Mouse (Mus musculus) forebrain, embryonic 16.5 days (tissue): ENCODE results near the gene Hp. TPM values are rescaled to one million over a fixed set of nuclear protein-coding genes. Genes with fewer than 3 reads are reported as not detected.

Experiments used
- ATAC-seq: fragments of 200-750 bp; cut with Nextera tagmentation; 2 replicates; pipeline ENCODE4 v1.8.0; 2017; ENCODE audit warnings: mild to moderate bottlenecking, moderate library complexity
- H3K27ac ChIP-seq: fragments of 300-500 bp; sonication (generic); 2 replicates; pipeline ENCODE4 v1.5.1; 2014; ENCODE audit warnings: low read length, control low read depth
- H3K27me3 ChIP-seq: fragments of 300-500 bp; sonication (generic); replicated peaks from 2 replicates; pipeline ENCODE4 v1.6.1; 2014; ENCODE audit warnings: low read length; ENCODE audit not compliant: control insufficient read depth, insufficient read depth
- H3K36me3 ChIP-seq: fragments of 300-500 bp; sonication (generic); 2 replicates; pipeline ENCODE4 v1.6.1; 2014; ENCODE audit not compliant: control insufficient read depth, insufficient read depth
- H3K4me1 ChIP-seq: fragments of 300-500 bp; sonication (generic); replicated peaks from 2 replicates; pipeline ENCODE4 v1.6.1; 2014; ENCODE audit warnings: low read length; ENCODE audit not compliant: control insufficient read depth, insufficient read depth
- H3K4me2 ChIP-seq: fragments of 300-500 bp; sonication (generic); 2 replicates; pipeline ENCODE4 v1.6.1; 2014; ENCODE audit warnings: mild to moderate bottlenecking, low read length, control low read depth
- H3K4me3 ChIP-seq: fragments of 300-500 bp; sonication (generic); replicated peaks from 2 replicates; pipeline ENCODE4 v1.5.1; 2014; ENCODE audit warnings: mild to moderate bottlenecking, low read length, control low read depth
- H3K9ac ChIP-seq: fragments of 300-500 bp; sonication (generic); replicated peaks from 2 replicates; pipeline ENCODE4 v1.6.1; 2014; ENCODE audit warnings: low read depth, low read length, control low read depth
- H3K9me3 ChIP-seq: fragments of 300-500 bp; sonication (generic); 2 replicates; pipeline ENCODE4 v1.6.1; 2016; ENCODE audit warnings: low read length; ENCODE audit not compliant: control insufficient read depth
- WGBS: fragments of 180-500 bp; shearing (Covaris S2); extraction: QIAGEN DNeasy Blood & Tissue Kit; methylation state at CpG from one replicate; pipeline ENCODE4 v1.1.7; 2014; 5-methylcytosine and 5-hydroxymethylcytosine counted together
- polyA plus RNA-seq: library from polyadenylated mRNA; unstranded; fragments of >200 nt; fragmentation: Nextera tagmentation; extraction: Ambion mirVana; gene quantifications from 2 replicates; pipeline ENCODE4 v1.2.1, GENCODE M21; 2015

Gene Hp
- 0.20 and 0.30 TPM in 2 replicates for polyA plus RNA-seq

GRCm38 (mm10) chr8:109578900-109579301 is at the start of gene Hp:
Hp (minus strand) TSS chr8:109579172.
- Histone ChIP-seq H3K4me1 (no peaks in the 10 kb centered on the region), H3K27ac (no peak within 1 kb of the TSS), H3K27me3 (no peaks in the 10 kb centered on the region), H3K4me2 (no peak within 1 kb of the TSS), H3K9ac (no peak within 1 kb of the TSS), H3K9me3 (peaks cover 2% of the 10 kb centered on the region; the same call in 1 of the 2 replicates), H3K36me3 (no peaks in the 10 kb centered on the region), H3K4me3 (no peak within 1 kb of the TSS)
- no peak for ATAC-seq
- WGBS, result 74% methylated on average over 8 of the region's 8 CpGs

GRCm38 (mm10) chr8:109628638-109629037 is 49.7 kb upstream of the Hp start:
- no peak overlapping the region for H3K9ac ChIP-seq
- no peak for ATAC-seq
- H3K9me3 ChIP-seq, result peaks cover 2% of the 10 kb centered on the region; the same call in 1 of the 2 replicates
- H3K27me3 ChIP-seq, result no peaks in the 10 kb centered on the region
- H3K27ac ChIP-seq, result no peak overlapping the region
- no peaks in the 10 kb centered on the region for H3K36me3 ChIP-seq
- no peak overlapping the region for H3K4me3 ChIP-seq
- WGBS, result 66% methylated on average over 6 of the region's 6 CpGs
- no peak overlapping the region for H3K4me2 ChIP-seq
- no peaks in the 10 kb centered on the region for H3K4me1 ChIP-seq

- Histone ChIP-seq H3K4me3 (no peak overlapping the region), H3K27ac (no peak overlapping the region), H3K9ac (no peak overlapping the region), H3K27me3 (no peaks in the 10 kb centered on the region), H3K4me2 (no peak overlapping the region), H3K9me3 (no peaks in the 10 kb centered on the region), H3K4me1 (no peaks in the 10 kb centered on the region), H3K36me3 (no peaks in the 10 kb centered on the region)
- ATAC-seq, result no peak
- 96% methylated on average over 3 of the region's 3 CpGs for WGBS
These were observed 36.6 kb upstream of the Hp start for GRCm38 (mm10) chr8:109615569-109615968.

- no peak for ATAC-seq
- Histone ChIP-seq H3K36me3 (no peaks in the 10 kb centered on the region), H3K27me3 (no peaks in the 10 kb centered on the region), H3K9me3 (no peaks in the 10 kb centered on the region), H3K4me1 (no peaks in the 10 kb centered on the region), H3K4me3 (no peak within 1 kb of the TSS), H3K9ac (no peak within 1 kb of the TSS), H3K27ac (no peak within 1 kb of the TSS), H3K4me2 (no peak within 1 kb of the TSS)
- WGBS, result 64% methylated on average over 27 of the region's 27 CpGs
These were observed 35.6 kb upstream of the Hp start, which contains the start of gene Pkd1l3 for GRCm38 (mm10) chr8:109614243-109615210. Pkd1l3 (plus strand) TSS chr8:109614517.

- peak overlapping the region; percentile 73 for H3K4me2 ChIP-seq
- no peaks in the 10 kb centered on the region for H3K27me3 ChIP-seq
- H3K27ac ChIP-seq, result peak overlapping the region; percentile 97
- peak overlapping the region; percentile 66 for H3K4me3 ChIP-seq
- 0 out of 2 replicates have a peak, but pooled peaks cover 4% of the 10 kb centered on the region for H3K36me3 ChIP-seq
- peaks cover 13% of the 10 kb centered on the region for H3K4me1 ChIP-seq
- H3K9ac ChIP-seq, result peak overlapping the region; percentile 74
- no peak for ATAC-seq
- no peaks in the 10 kb centered on the region for H3K9me3 ChIP-seq
- 14% methylated on average over 5 of the region's 5 CpGs for WGBS
These were observed 30.2 kb upstream of the Hp start for GRCm38 (mm10) chr8:109609153-109609502.

- H3K4me1 ChIP-seq, result peaks cover 13% of the 10 kb centered on the region
- H3K4me3 ChIP-seq, result peak within 1 kb of the TSS; percentile 66
- H3K36me3 ChIP-seq, result 0 out of 2 replicates have a peak, but pooled peaks cover 4% of the 10 kb centered on the region
- H3K4me2 ChIP-seq, result peak within 1 kb of the TSS; percentile 81
- under 1% methylated on average over 42 of the region's 42 CpGs for WGBS
- H3K9ac ChIP-seq, result peak within 1 kb of the TSS; percentile 74
- peak; percentile 99 for ATAC-seq
- peak within 1 kb of the TSS; percentile 97 for H3K27ac ChIP-seq
- H3K27me3 ChIP-seq, result no peaks in the 10 kb centered on the region
- H3K9me3 ChIP-seq, result no peaks in the 10 kb centered on the region
These were observed 29.5 kb upstream of the Hp start, which contains the start of gene Dhodh for GRCm38 (mm10) chr8:109608271-109609152. Dhodh (minus strand) TSS chr8:109608673.

- Histone ChIP-seq H3K4me1 (peaks cover 13% of the 10 kb centered on the region), H3K27me3 (no peaks in the 10 kb centered on the region), H3K4me2 (peak overlapping the region; percentile 81), H3K9me3 (no peaks in the 10 kb centered on the region), H3K36me3 (0 out of 2 replicates have a peak, but pooled peaks cover 4% of the 10 kb centered on the region), H3K4me3 (peak overlapping the region; percentile 66), H3K9ac (peak overlapping the region; percentile 63), H3K27ac (peak overlapping the region; percentile 37; the same call in 1 of the 2 replicates)
- WGBS, result 4% methylated on average over 12 of the region's 12 CpGs
- no peak for ATAC-seq
These were observed 28.7 kb upstream of the Hp start for GRCm38 (mm10) chr8:109607650-109608049.

- Histone ChIP-seq H3K4me2 (no peak overlapping the region), H3K9ac (no peak overlapping the region), H3K36me3 (0 out of 2 replicates have a peak, but pooled peaks cover 4% of the 10 kb centered on the region), H3K27me3 (no peaks in the 10 kb centered on the region), H3K9me3 (no peaks in the 10 kb centered on the region), H3K4me3 (no peak overlapping the region), H3K27ac (no peak overlapping the region), H3K4me1 (peaks cover 13% of the 10 kb centered on the region)
- ATAC-seq, result no peak
- whole genome bisulfite sequencing, result 83% methylated on average over 2 of the region's 2 CpGs
These were observed 27.8 kb upstream of the Hp start for GRCm38 (mm10) chr8:109606725-109607124.

- Histone ChIP-seq H3K9me3 (no peaks in the 10 kb centered on the region), H3K36me3 (peaks cover 3% of the 10 kb centered on the region; the same call in 1 of the 2 replicates), H3K9ac (no peak overlapping the region), H3K4me2 (no peak overlapping the region), H3K4me3 (no peak overlapping the region), H3K4me1 (no peaks in the 10 kb centered on the region), H3K27ac (no peak overlapping the region), H3K27me3 (no peaks in the 10 kb centered on the region)
- no peak for ATAC-seq
- WGBS, result 48% methylated on average over 8 of the region's 8 CpGs
These were observed 16.9 kb upstream of the Hp start for GRCm38 (mm10) chr8:109595854-109596253.
